Mouse (Mus musculus) T-cell, adult 66 days (primary cell): ENCODE data around the gene Stat1. TPM values are rescaled to one million over a fixed set of nuclear protein-coding genes. Genes with fewer than 3 reads are reported as not detected.

Source experiments
- total RNA-seq, 2 experiments: library from RNA; stranded (reverse); gene quantifications; 3 replicates in 1 of 2; 4 replicates in 1 of 2; pipeline ENCODE4 v1.2.4; 2023

Stat1 gene
- total RNA-seq: 100 to 1,000 TPM; 324 to 373 TPM

GRCm38 (mm10) chr1:52118860-52119591 lies at the start of gene Stat1:
Stat1 (plus strand) TSS chr1:52119440.

Other genes with a start within 250 kb of the Stat1 start
- gene Myo1b, start 203.4 kb upstream of the Stat1 start, total RNA-seq: not detected
- gene Stat4, start 132.3 kb upstream of the Stat1 start, total RNA-seq: 100 to 1,000 TPM; 131 to 153 TPM
- gene Gls, start 113.8 kb downstream of the Stat1 start, total RNA-seq: 100 to 1,000 TPM; 242 to 277 TPM